Mouse (Mus musculus): ENCODE results near the gene Acot1. TPM values are rescaled to one million over a fixed set of nuclear protein-coding genes. Genes with fewer than 3 reads are reported as not detected.
"Not testable (repeated sequence)": the region's sequence is repeated elsewhere in the genome, so short reads cannot be mapped to it uniquely, and the experiment has no call there.

The Acot1 gene
- polyA plus RNA-seq, 1 experiment from 2014 or later, result 93.9 TPM

GRCm38 (mm10) chr12:84050744-84051143 lies 41.5 kb downstream of the Acot1 start:
- not testable (repeated sequence) for ATAC-seq (ENCODE audit: low read depth); H3K36me3 ChIP-seq (ENCODE audit: control insufficient read depth, insufficient read depth, low read length); H3K4me2 ChIP-seq (ENCODE audit: low read depth, low read length); H3K4me1 ChIP-seq (ENCODE audit: control insufficient read depth, insufficient read depth, low read length); H3K27me3 ChIP-seq (ENCODE audit: control insufficient read depth, insufficient read depth, low read length); H3K27ac ChIP-seq (ENCODE audit: low read depth, low read length); H3K9me3 ChIP-seq (ENCODE audit: control insufficient read depth, low read length); H3K4me3 ChIP-seq (ENCODE audit: low read depth, low read length); H3K9ac ChIP-seq (replicated peaks; ENCODE audit: low read depth, low read length)
- 79% methylated on average over 5 of the region's 5 CpGs for WGBS

DNA sequence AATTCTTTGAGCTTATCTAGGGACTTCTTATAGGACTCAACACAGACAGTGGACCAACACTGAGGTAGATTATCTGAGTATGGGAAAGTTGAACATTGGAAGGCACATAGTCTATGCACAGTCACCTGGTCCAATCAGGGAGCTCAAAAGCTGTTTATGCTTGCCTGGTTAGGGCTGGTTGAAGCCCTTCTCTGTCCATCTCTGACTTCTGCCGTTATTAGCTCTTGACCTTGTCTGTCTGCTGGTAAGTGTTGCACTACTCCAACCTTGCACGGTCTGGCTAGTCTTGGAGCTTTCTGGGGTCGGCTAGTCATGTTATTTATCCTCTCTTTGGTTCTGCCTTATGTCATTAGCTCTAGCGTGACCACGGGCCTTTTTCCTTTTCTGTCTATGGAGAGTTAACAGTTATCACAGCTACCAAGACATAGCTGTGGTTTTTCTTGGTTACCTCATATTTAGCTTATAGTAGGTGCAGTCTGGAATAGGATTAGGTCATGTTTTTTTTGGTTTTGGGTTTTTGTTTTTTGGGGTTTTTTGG lies 42.7 kb downstream of the Acot1 start, which contains the start of gene Acot3:
Acot3 (plus strand) TSS at position 208 of the 538 bp plus-strand sequence.
- Histone ChIP-seq H3K9ac (replicated peaks; ENCODE audit: low read depth, low read length) (no peak within 1 kb of the TSS), H3K27me3 (ENCODE audit: control insufficient read depth, insufficient read depth, low read length) (peaks cover 7% of the 10 kb centered on the region; the same call in 1 of the 2 replicates)
- no peak for ATAC-seq (ENCODE audit: low read depth)

GRCm38 (mm10) chr12:84052609-84053008 lies 43.3 kb downstream of the Acot1 start:
- H3K9me3 ChIP-seq (ENCODE audit: control insufficient read depth, low read length), result 0 out of 2 replicates have a peak, but pooled peaks cover under 1% of the 10 kb centered on the region
- H3K4me2 ChIP-seq (ENCODE audit: low read depth, low read length), result no peak overlapping the region
- no peaks in the 10 kb centered on the region for H3K36me3 ChIP-seq (ENCODE audit: control insufficient read depth, insufficient read depth, low read length)
- no peak overlapping the region for H3K9ac ChIP-seq (replicated peaks; ENCODE audit: low read depth, low read length)
- H3K27me3 ChIP-seq (ENCODE audit: control insufficient read depth, insufficient read depth, low read length), result peaks cover 7% of the 10 kb centered on the region; the same call in 1 of the 2 replicates
- no peak for ATAC-seq (ENCODE audit: low read depth)
- H3K4me1 ChIP-seq (ENCODE audit: control insufficient read depth, insufficient read depth, low read length), result no peaks in the 10 kb centered on the region
- no peak overlapping the region for H3K27ac ChIP-seq (ENCODE audit: low read depth, low read length)
- H3K4me3 ChIP-seq (ENCODE audit: low read depth, low read length), result no peak overlapping the region; the same call in 1 of the 2 replicates
- 90% methylated on average over 7 of the region's 7 CpGs for WGBS

More for the DNA sequence above, 42.7 kb downstream of the Acot1 start, which contains the start of gene Acot3:
- Histone ChIP-seq H3K4me1 (ENCODE audit: control insufficient read depth, insufficient read depth, low read length) (no peaks in the 10 kb centered on the region), H3K36me3 (ENCODE audit: control insufficient read depth, insufficient read depth, low read length) (no peaks in the 10 kb centered on the region), H3K4me2 (ENCODE audit: low read depth, low read length) (peak within 1 kb of the TSS; percentile 56), H3K4me3 (ENCODE audit: low read depth, low read length) (no peak within 1 kb of the TSS; the same call in 1 of the 2 replicates), H3K9me3 (ENCODE audit: control insufficient read depth, low read length) (0 out of 2 replicates have a peak, but pooled peaks cover 3% of the 10 kb centered on the region), H3K27ac (ENCODE audit: low read depth, low read length) (no peak within 1 kb of the TSS)
- WGBS, result 76% methylated on average over 5 of the region's 5 CpGs

DNA sequence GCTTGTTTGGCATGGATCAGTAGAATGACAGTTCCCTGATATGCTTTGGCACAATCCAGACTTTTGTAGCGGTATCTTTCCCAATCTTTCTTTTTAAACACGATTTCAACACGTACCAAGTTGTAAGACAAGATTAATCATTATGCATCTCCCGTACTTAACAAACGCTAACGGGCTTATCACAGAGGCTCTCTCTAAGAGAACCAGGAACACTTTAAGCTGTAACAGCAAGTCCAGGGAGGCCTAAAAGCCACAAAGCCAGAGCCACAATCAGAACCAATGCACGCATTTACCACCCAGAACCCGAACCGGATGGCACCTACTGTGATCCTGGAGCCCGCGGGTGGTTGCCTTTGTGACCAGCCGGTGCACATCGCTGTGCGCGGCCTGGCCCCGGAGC lies 43.9 kb downstream of the Acot1 start:
- Histone ChIP-seq H3K4me1 (ENCODE audit: control insufficient read depth, insufficient read depth, low read length) (no peaks in the 10 kb centered on the region), H3K4me3 (ENCODE audit: low read depth, low read length) (peak overlapping the region; percentile 36), H3K27ac (ENCODE audit: low read depth, low read length) (no peak overlapping the region), H3K27me3 (ENCODE audit: control insufficient read depth, insufficient read depth, low read length) (peaks cover 7% of the 10 kb centered on the region; the same call in 1 of the 2 replicates), H3K9me3 (ENCODE audit: control insufficient read depth, low read length) (no peaks in the 10 kb centered on the region), H3K36me3 (ENCODE audit: control insufficient read depth, insufficient read depth, low read length) (no peaks in the 10 kb centered on the region), H3K9ac (replicated peaks; ENCODE audit: low read depth, low read length) (peak overlapping the region; percentile 32; the same call in 1 of the 2 replicates), H3K4me2 (ENCODE audit: low read depth, low read length) (peak overlapping the region; percentile 56)
- WGBS, result 13% methylated on average over 15 of the region's 16 CpGs
- ATAC-seq (ENCODE audit: low read depth), result no peak

- Histone ChIP-seq H3K9me3 (ENCODE audit: control insufficient read depth, low read length) (no peaks in the 10 kb centered on the region), H3K27me3 (ENCODE audit: control insufficient read depth, insufficient read depth, low read length) (peaks cover 7% of the 10 kb centered on the region; the same call in 1 of the 2 replicates), H3K4me3 (ENCODE audit: low read depth, low read length) (peak overlapping the region; percentile 36), H3K4me2 (ENCODE audit: low read depth, low read length) (peak overlapping the region; percentile 56), H3K9ac (replicated peaks; ENCODE audit: low read depth, low read length) (peak overlapping the region; percentile 32; the same call in 1 of the 2 replicates), H3K36me3 (ENCODE audit: control insufficient read depth, insufficient read depth, low read length) (no peaks in the 10 kb centered on the region), H3K4me1 (ENCODE audit: control insufficient read depth, insufficient read depth, low read length) (no peaks in the 10 kb centered on the region), H3K27ac (ENCODE audit: low read depth, low read length) (no peak overlapping the region)
- WGBS, result 3% methylated on average over 35 of the region's 46 CpGs
- ATAC-seq (ENCODE audit: low read depth), result no peak
Observed at GRCm38 (mm10) chr12:84053679-84054391, 44.5 kb downstream of the Acot1 start.

GRCm38 (mm10) chr12:84060946-84061345 lies 51.7 kb downstream of the Acot1 start:
- WGBS, result 47% methylated on average over 2 of the region's 2 CpGs
- H3K4me1 ChIP-seq (ENCODE audit: control insufficient read depth, insufficient read depth, low read length), result no peaks in the 10 kb centered on the region
- ATAC-seq (ENCODE audit: low read depth), result no peak

GRCm38 (mm10) chr12:84062336-84062735 lies 53.0 kb downstream of the Acot1 start:
- Histone ChIP-seq H3K4me2 (ENCODE audit: low read depth, low read length) (no peak overlapping the region), H3K27me3 (ENCODE audit: control insufficient read depth, insufficient read depth, low read length) (no peaks in the 10 kb centered on the region), H3K27ac (ENCODE audit: low read depth, low read length) (no peak overlapping the region), H3K4me3 (ENCODE audit: low read depth, low read length) (no peak overlapping the region), H3K9ac (replicated peaks; ENCODE audit: low read depth, low read length) (no peak overlapping the region), H3K9me3 (ENCODE audit: control insufficient read depth, low read length) (no peaks in the 10 kb centered on the region), H3K36me3 (ENCODE audit: control insufficient read depth, insufficient read depth, low read length) (no peaks in the 10 kb centered on the region), H3K4me1 (ENCODE audit: control insufficient read depth, insufficient read depth, low read length) (no peaks in the 10 kb centered on the region)
- no peak for ATAC-seq (ENCODE audit: low read depth)
- WGBS, result 96% methylated on average over 20 of the region's 20 CpGs

More at GRCm38 (mm10) chr12:84060946-84061345, 51.7 kb downstream of the Acot1 start:
- Histone ChIP-seq H3K9me3 (ENCODE audit: control insufficient read depth, low read length) (no peaks in the 10 kb centered on the region), H3K4me2 (ENCODE audit: low read depth, low read length) (no peak overlapping the region), H3K9ac (replicated peaks; ENCODE audit: low read depth, low read length) (no peak overlapping the region), H3K36me3 (ENCODE audit: control insufficient read depth, insufficient read depth, low read length) (no peaks in the 10 kb centered on the region), H3K27ac (ENCODE audit: low read depth, low read length) (no peak overlapping the region), H3K4me3 (ENCODE audit: low read depth, low read length) (no peak overlapping the region), H3K27me3 (ENCODE audit: control insufficient read depth, insufficient read depth, low read length) (no peaks in the 10 kb centered on the region)

DNA sequence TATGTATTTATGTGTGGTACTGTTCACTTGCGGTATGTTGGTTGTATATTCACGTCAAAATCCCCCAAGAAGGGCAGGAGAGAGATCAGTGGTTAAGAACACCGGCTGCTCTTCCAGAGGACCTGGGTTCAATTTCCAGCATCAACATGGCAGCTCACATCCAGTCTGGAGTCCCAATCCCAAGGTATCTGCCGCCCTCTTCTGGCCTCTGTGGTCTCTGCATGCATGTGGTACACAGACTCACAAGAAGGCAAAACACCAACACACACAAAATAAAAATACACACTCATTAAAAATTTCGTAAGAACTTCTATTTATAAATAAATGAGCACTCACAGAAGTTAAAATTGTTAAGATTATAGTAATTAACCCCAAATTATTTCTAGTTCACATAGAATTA lies 53.9 kb downstream of the Acot1 start:
- no peak overlapping the region for H3K4me3 ChIP-seq (ENCODE audit: low read depth, low read length)
- H3K4me1 ChIP-seq (ENCODE audit: control insufficient read depth, insufficient read depth, low read length), result no peaks in the 10 kb centered on the region
- ATAC-seq (ENCODE audit: low read depth), result no peak
- H3K36me3 ChIP-seq (ENCODE audit: control insufficient read depth, insufficient read depth, low read length), result no peaks in the 10 kb centered on the region
- H3K27ac ChIP-seq (ENCODE audit: low read depth, low read length), result no peak overlapping the region
- no peak overlapping the region for H3K9ac ChIP-seq (replicated peaks; ENCODE audit: low read depth, low read length)
- H3K4me2 ChIP-seq (ENCODE audit: low read depth, low read length), result no peak overlapping the region
- 74% methylated on average over 5 of the region's 5 CpGs for WGBS
- H3K27me3 ChIP-seq (ENCODE audit: control insufficient read depth, insufficient read depth, low read length), result no peaks in the 10 kb centered on the region
- H3K9me3 ChIP-seq (ENCODE audit: control insufficient read depth, low read length), result no peaks in the 10 kb centered on the region

DNA sequence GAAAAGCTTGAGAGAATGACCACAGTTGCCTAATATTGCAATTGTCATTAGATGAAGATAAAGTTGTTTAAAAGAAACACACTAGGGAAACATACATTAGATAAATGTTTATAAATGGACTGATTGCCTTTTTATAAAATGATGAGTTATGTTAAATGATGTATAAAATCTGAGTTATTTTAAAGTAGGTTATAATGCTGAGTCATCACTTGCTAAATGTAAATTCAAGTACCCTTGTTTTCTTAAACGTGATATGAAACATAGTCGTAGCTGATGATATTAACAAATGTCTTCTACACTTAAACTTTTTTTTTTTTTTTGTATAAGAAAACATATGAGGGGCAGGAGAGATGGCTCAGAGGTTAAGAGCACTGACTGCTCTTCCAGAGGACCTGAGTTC lies 54.5 kb downstream of the Acot1 start:
- no peaks in the 10 kb centered on the region for H3K4me1 ChIP-seq (ENCODE audit: control insufficient read depth, insufficient read depth, low read length)
- no peaks in the 10 kb centered on the region for H3K9me3 ChIP-seq (ENCODE audit: control insufficient read depth, low read length)
- WGBS, result 88% methylated on average over 2 of the region's 2 CpGs
- H3K36me3 ChIP-seq (ENCODE audit: control insufficient read depth, insufficient read depth, low read length), result no peaks in the 10 kb centered on the region
- H3K9ac ChIP-seq (replicated peaks; ENCODE audit: low read depth, low read length), result no peak overlapping the region
- ATAC-seq (ENCODE audit: low read depth), result no peak
- H3K4me3 ChIP-seq (ENCODE audit: low read depth, low read length), result no peak overlapping the region
- no peak overlapping the region for H3K4me2 ChIP-seq (ENCODE audit: low read depth, low read length)
- no peaks in the 10 kb centered on the region for H3K27me3 ChIP-seq (ENCODE audit: control insufficient read depth, insufficient read depth, low read length)
- H3K27ac ChIP-seq (ENCODE audit: low read depth, low read length), result no peak overlapping the region

Data from neural tube, embryonic 14.5 days (tissue).